Mouse (Mus musculus): ENCODE data around the gene Ccl9.

GRCm38 (mm10) chr11:83595669-83596455 lies 17.4 kb upstream of the Ccl9 start:
- TF ChIP-seq POLR2A (IDR thresholded peaks at IDR 0.05; ENCODE audit: low read depth, low read length), result no peak
- no peak for TF ChIP-seq CTCF (conservative IDR thresholded peaks at IDR 0.05; ENCODE audit: insufficient read depth, insufficient read length, low read depth, low read length)
